Mouse (Mus musculus): ENCODE data around the gene Tescl. TPM values are rescaled to one million over a fixed set of nuclear protein-coding genes. Genes with fewer than 3 reads are reported as not detected.

Tescl gene
- total RNA-seq, 2 experiments from 2014 or later = not detected

GRCm38 (mm10) chr7:24300771-24301282, 32.9 kb downstream of the Tescl start, which contains the start of gene Zfp61:
Zfp61 (minus strand) TSS chr7:24301232.
- DNase-seq (ENCODE audit: extremely low spot score in 1 of 2, low spot score in 1 of 2) = no peak

- peak in 1 of 2 experiments; percentile 24 for DNase-seq (ENCODE audit: extremely low spot score in 1 of 2, low spot score in 1 of 2)
Measured at GRCm38 (mm10) chr7:24299823-24300481, 33.8 kb downstream of the Tescl start.

- DNase-seq (ENCODE audit: extremely low spot score in 1 of 2, low spot score in 1 of 2) = peak; percentile 68 to 80
Measured at GRCm38 (mm10) chr7:24298973-24299708, 34.6 kb downstream of the Tescl start.

GRCm38 (mm10) chr7:24298635-24298972, 35.1 kb downstream of the Tescl start:
- no peak for DNase-seq (ENCODE audit: extremely low spot score in 1 of 2, low spot score in 1 of 2)

- no peak for DNase-seq (ENCODE audit: extremely low spot score in 1 of 2, low spot score in 1 of 2)
Measured at GRCm38 (mm10) chr7:24297361-24298095, 36.2 kb downstream of the Tescl start.

GRCm38 (mm10) chr7:24296386-24296785, 37.4 kb downstream of the Tescl start:
- no peak for DNase-seq (ENCODE audit: extremely low spot score in 1 of 2, low spot score in 1 of 2)

GRCm38 (mm10) chr7:24295376-24295775, 38.4 kb downstream of the Tescl start:
- DNase-seq (ENCODE audit: extremely low spot score in 1 of 2, low spot score in 1 of 2) = no peak

GRCm38 (mm10) chr7:24294763-24295162, 39.0 kb downstream of the Tescl start:
- DNase-seq (ENCODE audit: extremely low spot score in 1 of 2, low spot score in 1 of 2) = no peak

- no peak for DNase-seq (ENCODE audit: extremely low spot score in 1 of 2, low spot score in 1 of 2)
Measured at GRCm38 (mm10) chr7:24293061-24293851, 40.5 kb downstream of the Tescl start.

- no peak for DNase-seq (ENCODE audit: extremely low spot score in 1 of 2, low spot score in 1 of 2)
Measured at GRCm38 (mm10) chr7:24291387-24292090, 42.2 kb downstream of the Tescl start.

GRCm38 (mm10) chr7:24290106-24290693, 43.5 kb downstream of the Tescl start:
- DNase-seq (ENCODE audit: extremely low spot score in 1 of 2, low spot score in 1 of 2) = no peak

- peak in 1 of 2 experiments; percentile 24 for DNase-seq (ENCODE audit: extremely low spot score in 1 of 2, low spot score in 1 of 2)
Measured at GRCm38 (mm10) chr7:24288512-24288911, 45.2 kb downstream of the Tescl start.

- DNase-seq (ENCODE audit: extremely low spot score in 1 of 2, low spot score in 1 of 2) = no peak
Measured at GRCm38 (mm10) chr7:24287670-24288069, 46.1 kb downstream of the Tescl start.

- DNase-seq (ENCODE audit: extremely low spot score in 1 of 2, low spot score in 1 of 2) = no peak
Measured at GRCm38 (mm10) chr7:24286916-24287315, 46.8 kb downstream of the Tescl start.

- no peak for DNase-seq (ENCODE audit: extremely low spot score in 1 of 2, low spot score in 1 of 2)
Measured at GRCm38 (mm10) chr7:24286090-24286489, 47.6 kb downstream of the Tescl start.
